Mouse (Mus musculus) liver, adult 2 months (tissue): ENCODE data around the gene Fam71f2.

Experiments used
- CTCF ChIP-seq: fragments of 200-500 bp; IDR thresholded peaks from 2 replicates; pipeline ENCODE4 v1.5.1; 2011; ENCODE audit warnings: low read depth, low read length, control low read depth
- POLR2A ChIP-seq: fragments of 200-500 bp; IDR thresholded peaks from 2 replicates; pipeline ENCODE4 v1.6.1; 2011; ENCODE audit warnings: low read length, control low read depth; ENCODE audit not compliant: insufficient read depth; ENCODE audit errors: extremely low read depth

GRCm38 (mm10) chr6:29317941-29318340, 38.5 kb downstream of the Fam71f2 start:
- TF ChIP-seq CTCF (no peak), POLR2A (no peak)
